Mouse (Mus musculus) midbrain, postnatal 0 days (tissue): ENCODE measurements at regions not wholly inside any gene's neighbourhood (a gene's known extent, or its start where the extent isn't known, plus 50 kb on each side); places are given as distances from the start of the nearest gene placed in this dataset.
A peak's percentile ranks its signal among the peaks of the same experiment; 100 is the strongest.

Source experiments
- ATAC-seq: fragments of 200-750 bp; cut with Nextera tagmentation; 2 replicates; pipeline ENCODE4 v1.8.0; 2017; ENCODE audit warnings: moderate number of reproducible peaks, mild to moderate bottlenecking, moderate TSS enrichment, moderate library complexity; ENCODE audit not compliant: low FRiP score
- DNase-seq: peaks from one replicate; pipeline ENCODE4 v3.0.0-alpha.2; 2015; ENCODE audit warnings: low spot score
- H3K27ac ChIP-seq: fragments of 300-500 bp; sonication (generic); 2 replicates; pipeline ENCODE4 v1.5.1; 2014; ENCODE audit warnings: low read depth, mild to moderate bottlenecking, low read length, mixed read lengths
- H3K27me3 ChIP-seq: fragments of 300-500 bp; sonication (generic); 2 replicates; pipeline ENCODE4 v1.6.1; 2014; ENCODE audit warnings: low read length, control low read depth, mixed read lengths; ENCODE audit not compliant: insufficient read depth
- H3K36me3 ChIP-seq: fragments of 300-500 bp; sonication (generic); 2 replicates; pipeline ENCODE4 v1.6.1; 2014; ENCODE audit warnings: low read length, control low read depth, mixed read lengths; ENCODE audit not compliant: insufficient read depth
- H3K4me1 ChIP-seq: fragments of 300-500 bp; sonication (generic); 2 replicates; pipeline ENCODE4 v1.6.1; 2014; ENCODE audit warnings: mild to moderate bottlenecking, control low read depth, antibody characterized with exemption, low read length, mixed read lengths; ENCODE audit not compliant: insufficient read depth
- H3K4me2 ChIP-seq: fragments of 300-500 bp; sonication (generic); 2 replicates; pipeline ENCODE4 v1.6.1; 2014; ENCODE audit warnings: low read depth, mild to moderate bottlenecking, low read length, mixed read lengths; ENCODE audit not compliant: poor library complexity, severe bottlenecking
- H3K4me3 ChIP-seq: fragments of 300-500 bp; sonication (generic); 2 replicates; pipeline ENCODE4 v1.5.1; 2014; ENCODE audit warnings: low read depth, mild to moderate bottlenecking, low read length, moderate library complexity
- H3K9ac ChIP-seq: fragments of 300-500 bp; sonication (generic); replicated peaks from 2 replicates; pipeline ENCODE4 v1.6.1; 2014; ENCODE audit warnings: mild to moderate bottlenecking, low read length, moderate library complexity, mixed read lengths; ENCODE audit not compliant: poor library complexity, severe bottlenecking
- H3K9me3 ChIP-seq: fragments of 300-500 bp; sonication (generic); 2 replicates; pipeline ENCODE4 v1.6.1; 2016; ENCODE audit warnings: low read length, control low read depth
- CTCF ChIP-seq: IDR thresholded peaks from 2 replicates; pipeline ENCODE4 v1.5.1; 2016; ENCODE audit warnings: antibody characterized with exemption, mild to moderate bottlenecking
- WGBS: fragments of 180-500 bp; shearing (Covaris S2); extraction: QIAGEN DNeasy Blood & Tissue Kit; methylation state at CpG from one replicate; pipeline ENCODE4 v1.1.7; 2014; 5-methylcytosine and 5-hydroxymethylcytosine counted together

- TF ChIP-seq CTCF = no peak
- no peak overlapping the region for H3K4me2 ChIP-seq
- ATAC-seq (no peak), DNase-seq (peak; percentile 31)
- H3K36me3 ChIP-seq = no peaks in the 10 kb centered on the region
- WGBS = 94% methylated on average over 5 of the region's 5 CpGs
- H3K9me3 ChIP-seq = no peaks in the 10 kb centered on the region
- H3K9ac ChIP-seq = no peak overlapping the region
- H3K27me3 ChIP-seq = no peaks in the 10 kb centered on the region
- H3K4me1 ChIP-seq = no peaks in the 10 kb centered on the region
- H3K4me3 ChIP-seq = no peak overlapping the region
- no peak overlapping the region for H3K27ac ChIP-seq
Observed at GRCm38 (mm10) chr1:10871163-10871853, 542.6 kb upstream of the A830018L16Rik start.

GRCm38 (mm10) chr1:10872266-10872665, 541.6 kb upstream of the A830018L16Rik start:
- DNase-seq = no peak
- Histone ChIP-seq H3K4me2 (no peak overlapping the region), H3K9me3 (no peaks in the 10 kb centered on the region), H3K4me1 (0 out of 2 replicates have a peak, but pooled peaks cover under 1% of the 10 kb centered on the region), H3K27ac (no peak overlapping the region), H3K36me3 (no peaks in the 10 kb centered on the region), H3K9ac (no peak overlapping the region), H3K4me3 (no peak overlapping the region), H3K27me3 (no peaks in the 10 kb centered on the region)
- ATAC-seq = no peak
- TF ChIP-seq CTCF = no peak

GRCm38 (mm10) chr1:10872726-10873125, 541.2 kb upstream of the A830018L16Rik start:
- Histone ChIP-seq H3K4me3 (no peak overlapping the region), H3K4me1 (0 out of 2 replicates have a peak, but pooled peaks cover 3% of the 10 kb centered on the region), H3K27me3 (no peaks in the 10 kb centered on the region), H3K4me2 (no peak overlapping the region), H3K36me3 (no peaks in the 10 kb centered on the region), H3K9ac (no peak overlapping the region), H3K27ac (no peak overlapping the region), H3K9me3 (no peaks in the 10 kb centered on the region)
- no peak for ATAC-seq
- 69% methylated on average over 2 of the region's 2 CpGs for WGBS
- no peak for TF ChIP-seq CTCF
- no peak for DNase-seq

- H3K27ac ChIP-seq = no peak overlapping the region
- no peak overlapping the region for H3K4me3 ChIP-seq
- H3K27me3 ChIP-seq = no peaks in the 10 kb centered on the region
- ATAC-seq (no peak), DNase-seq (peak; percentile 9)
- 50% methylated on average over 2 of the region's 2 CpGs for WGBS
- H3K4me2 ChIP-seq = no peak overlapping the region
- no peaks in the 10 kb centered on the region for H3K36me3 ChIP-seq
- no peaks in the 10 kb centered on the region for H3K9me3 ChIP-seq
- 0 out of 2 replicates have a peak, but pooled peaks cover 3% of the 10 kb centered on the region for H3K4me1 ChIP-seq
- no peak overlapping the region for H3K9ac ChIP-seq
- TF ChIP-seq CTCF = no peak
Observed at GRCm38 (mm10) chr1:10877391-10878170, 536.3 kb upstream of the A830018L16Rik start.

GRCm38 (mm10) chr1:10878221-10878760, 535.6 kb upstream of the A830018L16Rik start:
- no peak for ATAC-seq
- Histone ChIP-seq H3K9ac (no peak overlapping the region), H3K4me1 (0 out of 2 replicates have a peak, but pooled peaks cover 3% of the 10 kb centered on the region), H3K36me3 (no peaks in the 10 kb centered on the region), H3K4me2 (no peak overlapping the region), H3K27me3 (no peaks in the 10 kb centered on the region), H3K27ac (no peak overlapping the region), H3K4me3 (no peak overlapping the region), H3K9me3 (no peaks in the 10 kb centered on the region)
- no peak for DNase-seq
- no peak for TF ChIP-seq CTCF
- 68% methylated on average over 3 of the region's 3 CpGs for WGBS
